Mouse (Mus musculus) heart, adult 2 months (tissue): Measurements from ENCODE around the gene Nsun4. TPM values are rescaled to one million over a fixed set of nuclear protein-coding genes. Genes with fewer than 3 reads are reported as not detected.

Source experiments
- DNase-seq, 2 experiments: peaks; one replicate each; pipeline ENCODE4 v3.0.0; 2021
- H3K27ac ChIP-seq: fragments of 200-600 bp; 2 replicates; pipeline ENCODE4 v1.8.1; 2022
- H3K27me3 ChIP-seq: fragments of 200-500 bp; 2 replicates; pipeline ENCODE4 v1.6.1; 2012; ENCODE audit warnings: mild to moderate bottlenecking, low read length, inconsistent platforms, mixed read lengths; ENCODE audit not compliant: control insufficient read depth, insufficient read depth
- H3K36me3 ChIP-seq: fragments of 200-500 bp; 2 replicates; pipeline ENCODE4 v1.6.1; 2012; ENCODE audit warnings: low read length, inconsistent platforms; ENCODE audit not compliant: control insufficient read depth, insufficient read depth
- H3K4me1 ChIP-seq: fragments of 200-500 bp; 2 replicates; pipeline ENCODE4 v1.6.1; 2011; ENCODE audit warnings: low read length; ENCODE audit not compliant: control insufficient read depth, insufficient read depth
- H3K4me3 ChIP-seq: fragments of 200-600 bp; 2 replicates; pipeline ENCODE4 v1.8.1; 2022
- H3K79me2 ChIP-seq: fragments of 200-500 bp; replicated peaks from 2 replicates; pipeline ENCODE4 v1.6.1; 2012; ENCODE audit warnings: mild to moderate bottlenecking, inconsistent platforms, low read length, moderate library complexity, mixed read lengths; ENCODE audit not compliant: control insufficient read depth, insufficient read depth
- H3K9ac ChIP-seq: fragments of 200-500 bp; 2 replicates; pipeline ENCODE4 v1.6.1; 2012; ENCODE audit warnings: low read depth, mild to moderate bottlenecking, control low read depth, inconsistent platforms, low read length, mixed read lengths
- CTCF ChIP-seq: fragments of 200-600 bp; IDR thresholded peaks from 2 replicates; pipeline ENCODE4 v1.8.1; 2022; ENCODE audit warnings: antibody characterized with exemption, mild to moderate bottlenecking, moderate library complexity
- EP300 ChIP-seq: fragments of 200-500 bp; IDR thresholded peaks from 2 replicates; pipeline ENCODE4 v1.6.1; 2011; ENCODE audit warnings: low read depth, low read length, control low read depth; ENCODE audit not compliant: insufficient read depth
- POLR2A ChIP-seq: fragments of 200-500 bp; IDR thresholded peaks from 2 replicates; pipeline ENCODE4 v1.6.1; 2011; ENCODE audit warnings: mild to moderate bottlenecking, low read depth, low read length, control low read depth; ENCODE audit not compliant: insufficient read depth
- WGBS: fragments of 180-500 bp; shearing (Covaris S2); methylation state at CpG from one replicate; pipeline ENCODE4 v1.1.7; 2018; 5-methylcytosine and 5-hydroxymethylcytosine counted together
- intact Hi-C: fragments of 180-260 bp; cut with DNase I; formaldehyde crosslinking; loops from one replicate; pipeline ENCODE4 v1.15.1; 2025
- polyA plus RNA-seq: library from polyadenylated mRNA; depleted of rRNA; stranded (reverse); fragments of >200 nt; gene quantifications from 2 replicates; pipeline ENCODE4 v1.2.3, GENCODE M21; 2012
- total RNA-seq, 2 experiments: library from RNA; stranded (reverse); gene quantifications; 2 replicates each; pipeline ENCODE4 v1.2.3; 2021

Gene Nsun4
- total and polyA plus RNA-seq, 3 experiments = 24.3 to 28.4 (median 24.9) TPM

DNA sequence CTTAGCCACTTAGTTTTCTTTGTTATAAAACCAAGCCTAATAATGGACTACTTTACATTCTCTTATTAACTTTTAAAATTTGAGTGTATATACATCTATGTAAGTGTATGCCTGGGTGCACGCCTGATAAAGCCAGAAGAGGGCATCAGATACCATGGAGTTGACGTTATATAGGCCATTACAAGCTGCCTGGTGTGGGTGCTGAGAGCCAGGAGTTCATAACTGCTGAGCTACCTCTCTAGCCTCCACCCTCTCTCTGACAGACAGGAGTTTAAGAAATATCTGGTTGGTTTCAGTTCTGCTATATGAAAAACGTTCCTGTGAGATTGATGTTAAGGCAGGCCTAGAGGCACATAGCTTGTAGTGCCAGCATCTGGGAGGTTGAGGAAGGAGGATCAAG, 11.5 kb downstream of the Nsun4 start:
- Histone ChIP-seq H3K4me3 (no peak overlapping the region), H3K36me3 (peaks cover 2% of the 10 kb centered on the region; the same call in 1 of the 2 replicates), H3K79me2 (no peaks in the 10 kb centered on the region), H3K27ac (no peak overlapping the region), H3K9ac (no peak overlapping the region), H3K4me1 (no peaks in the 10 kb centered on the region), H3K27me3 (no peaks in the 10 kb centered on the region)
- 83% methylated on average over 3 of the region's 3 CpGs for WGBS
- intact Hi-C loops = no loop called here
- TF ChIP-seq EP300 (no peak), CTCF (0 out of 2 replicates have a peak, but pooled peaks have one; percentile 3)
- no peak for DNase-seq

GRCm38 (mm10) chr4:116040466-116040865, 13.2 kb downstream of the Nsun4 start:
- Histone ChIP-seq H3K79me2 (no peaks in the 10 kb centered on the region), H3K27ac (no peak overlapping the region), H3K9ac (no peak overlapping the region), H3K4me1 (no peaks in the 10 kb centered on the region), H3K36me3 (no peaks in the 10 kb centered on the region), H3K27me3 (no peaks in the 10 kb centered on the region), H3K4me3 (no peak overlapping the region)
- intact Hi-C loops = no loop called here
- TF ChIP-seq EP300 (no peak), POLR2A (no peak), CTCF (no peak)
- DNase-seq = no peak
- 86% methylated on average over 2 of the region's 2 CpGs for WGBS

DNA sequence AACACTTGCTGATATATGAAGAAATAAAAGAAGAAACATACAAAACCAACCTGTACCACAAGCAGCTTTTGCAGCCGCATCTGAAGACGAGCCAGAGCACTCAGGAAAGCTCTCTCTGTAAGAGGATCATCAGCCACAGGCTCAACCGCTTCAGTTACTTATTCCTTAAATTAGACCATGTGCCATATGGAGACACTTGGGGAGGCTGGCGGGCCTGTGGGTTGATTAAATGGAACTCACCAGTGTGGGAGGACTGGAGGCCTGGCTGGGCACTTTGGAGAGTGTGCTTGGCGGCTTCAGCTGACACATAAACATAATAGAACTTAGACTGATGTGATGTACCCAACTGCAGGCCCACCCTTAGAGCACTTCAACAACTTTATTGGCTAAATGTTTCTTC, 20.3 kb downstream of the Nsun4 start:
- no peak for DNase-seq
- 94% methylated on average over 5 of the region's 5 CpGs for WGBS
- TF ChIP-seq POLR2A (no peak), EP300 (no peak), CTCF (no peak)
- Histone ChIP-seq H3K4me1 (no peaks in the 10 kb centered on the region), H3K79me2 (no peaks in the 10 kb centered on the region), H3K27me3 (no peaks in the 10 kb centered on the region), H3K4me3 (no peak overlapping the region), H3K36me3 (no peaks in the 10 kb centered on the region; the same call in 1 of the 2 replicates), H3K9ac (no peak overlapping the region), H3K27ac (no peak overlapping the region)
- intact Hi-C loops = no loop called here

- Histone ChIP-seq H3K36me3 (no peaks in the 10 kb centered on the region; the same call in 1 of the 2 replicates), H3K79me2 (no peaks in the 10 kb centered on the region), H3K27me3 (no peaks in the 10 kb centered on the region), H3K27ac (no peak overlapping the region), H3K4me1 (no peaks in the 10 kb centered on the region), H3K4me3 (no peak overlapping the region), H3K9ac (no peak overlapping the region)
- no peak for DNase-seq
- TF ChIP-seq EP300 = no peak
- 88% methylated on average over 9 of the region's 9 CpGs for WGBS
- intact Hi-C loops = no loop called here
Measured at GRCm38 (mm10) chr4:116032906-116033305, 20.8 kb downstream of the Nsun4 start.

GRCm38 (mm10) chr4:116017902-116018746, 35.6 kb downstream of the Nsun4 start, which contains the start of gene Faah:
TSS of gene Faah (minus strand) at chr4:116017926.
- intact Hi-C loops = no loop called here
- no peak within 1 kb of the TSS for H3K27ac ChIP-seq
- peak within 1 kb of the TSS; percentile 67 for H3K9ac ChIP-seq
- no peak for TF ChIP-seq EP300
- TF ChIP-seq POLR2A = no peak
- no peak for TF ChIP-seq CTCF
- no peaks in the 10 kb centered on the region for H3K36me3 ChIP-seq
- 18% methylated on average over 18 of the region's 18 CpGs for WGBS
- peaks cover 5% of the 10 kb centered on the region for H3K27me3 ChIP-seq
- peak within 1 kb of the TSS; percentile 61 for H3K4me3 ChIP-seq
- H3K79me2 ChIP-seq = no peaks in the 10 kb centered on the region
- H3K4me1 ChIP-seq = no peaks in the 10 kb centered on the region
- no peak for DNase-seq

DNA sequence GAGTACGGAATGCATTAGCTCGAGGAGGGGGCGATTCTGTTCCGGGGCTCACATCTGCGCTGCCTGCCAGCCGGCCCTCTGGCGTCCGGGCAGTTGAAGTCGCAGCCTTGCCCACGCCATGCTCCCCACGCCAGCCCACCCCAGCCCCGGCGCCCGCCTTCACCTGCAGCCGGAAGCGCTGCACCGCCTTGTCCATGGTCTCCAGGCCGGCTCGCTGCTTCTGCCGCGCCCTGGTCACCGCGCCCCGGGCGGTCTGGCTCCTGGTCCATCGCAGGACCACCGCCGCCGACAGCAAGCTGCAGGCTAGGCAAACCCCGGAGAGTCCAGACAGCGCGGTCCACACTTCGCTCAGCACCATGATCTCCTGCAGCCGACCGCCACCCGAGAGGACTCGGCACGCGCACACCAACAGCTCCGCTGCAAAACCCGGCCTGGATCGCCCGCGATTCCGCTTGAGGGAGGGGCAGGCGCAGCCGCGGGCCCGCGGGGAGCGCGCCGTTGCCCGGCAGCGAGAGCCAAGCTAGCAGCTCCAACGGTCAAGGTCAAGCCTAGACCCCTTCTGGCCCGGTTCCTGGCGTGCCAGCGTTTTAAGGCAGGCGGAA, 36.3 kb downstream of the Nsun4 start:
- DNase-seq = peak; percentile 75
- intact Hi-C loops = no loop called here
- no peaks in the 10 kb centered on the region for H3K4me1 ChIP-seq
- TF ChIP-seq EP300 = no peak
- TF ChIP-seq POLR2A = no peak
- TF ChIP-seq CTCF = no peak
- no peaks in the 10 kb centered on the region for H3K36me3 ChIP-seq
- no peak overlapping the region for H3K27ac ChIP-seq
- WGBS = under 1% methylated on average over 56 of the region's 60 CpGs
- peak overlapping the region; percentile 67 for H3K9ac ChIP-seq
- H3K79me2 ChIP-seq = no peaks in the 10 kb centered on the region
- peaks cover 5% of the 10 kb centered on the region for H3K27me3 ChIP-seq
- peak overlapping the region; percentile 61 for H3K4me3 ChIP-seq
